31 mouse cellular contexts compared by ENCODE assay signal in genomic region chr13:66062676-66063075, GRCm38 (mm10). TPM values are rescaled to one million over a fixed set of nuclear protein-coding genes. Genes with fewer than 3 reads are reported as not detected.
DNase-seq lines count a peak whose midpoint lies in the region; ATAC-seq and TF ChIP-seq lines count a peak whose summit lies in the region.
"Not testable (repeated sequence)": the region's sequence is repeated elsewhere in the genome, so short reads cannot be mapped to it uniquely, and the experiment has no call there.
"Had no signal": no experiment of that assay in that cellular context is flagged by ENCODE, and none has a peak within 500 bp of the region (broad histone marks: within the 10 kb centered on the region; RNA-seq: fewer than 3 reads in every experiment).

No protein-coding gene starts in this region.

- H3K4me1 ChIP-seq in MEL (ENCODE audit: control insufficient read depth in 1 of 2, insufficient read depth in 2 of 2, low read length in 2 of 2); limb, embryonic 11.5 days (ENCODE audit: control insufficient read depth, insufficient read depth, low read length): not testable (repeated sequence)

- not testable (repeated sequence) for H3K4me2 ChIP-seq in limb, embryonic 11.5 days (ENCODE audit: low read depth, severe bottlenecking)

- H3K27ac ChIP-seq in MEL (ENCODE audit: control insufficient read depth, low read depth, low read length); limb, embryonic 11.5 days (replicated peaks; ENCODE audit: low read depth, low read length): not testable (repeated sequence)

- TF ChIP-seq RAD21 in MEL (IDR thresholded peaks at IDR 0.05; ENCODE audit: low read depth, low read length) = not testable (repeated sequence)

- not testable (repeated sequence) for H3K79me2 ChIP-seq in MEL (ENCODE audit: control insufficient read depth, insufficient read depth, low read length, poor library complexity)

- not testable (repeated sequence) for TF ChIP-seq EP300 in MEL (IDR thresholded peaks at IDR 0.05; ENCODE audit: low read depth in 1 of 2, low read length in 2 of 2)

- ATAC-seq in limb, embryonic 11.5 days (ENCODE audit: insufficient number of reproducible peaks, low FRiP score, low TSS enrichment, low read depth) = not testable (repeated sequence)

- DNase-seq in 3134 (ENCODE audit: extremely low read depth, insufficient read length, low spot score) (peak; percentile 7), A20 (ENCODE audit: low read depth, low spot score) (peak; percentile 4), MEL (ENCODE audit: low read depth, low spot score) (peak; percentile 27), R1 (ENCODE audit: low read depth, low spot score) (peak; percentile 79), adipocyte (ENCODE audit: low spot score) (peak; percentile 12)
- peak; percentile 14 for DNase-seq in limb, embryonic 11.5 days (ENCODE audit: low spot score)
- DNase-seq in testis, postnatal 14 days (ENCODE audit: low spot score) = peak; percentile 32

- H3K4me3 ChIP-seq in MEL (ENCODE audit: control insufficient read depth in 1 of 2, insufficient read depth in 1 of 2, low read depth in 2 of 2, low read length in 2 of 2); limb, embryonic 11.5 days (ENCODE audit: low read depth, low read length): not testable (repeated sequence)

- not testable (repeated sequence) for H3K36me3 ChIP-seq in MEL (ENCODE audit: control insufficient read depth in 1 of 2, insufficient read depth in 2 of 2, low read length in 2 of 2); limb, embryonic 11.5 days (ENCODE audit: control insufficient read depth, insufficient read depth, low read length)

- not testable (repeated sequence) for H3K9me3 ChIP-seq in MEL (replicated peaks; ENCODE audit: insufficient read depth, low read length); limb, embryonic 11.5 days (ENCODE audit: control insufficient read depth, low read length)

- H3K9ac ChIP-seq in MEL (ENCODE audit: control insufficient read depth, low read depth, low read length, poor library complexity, severe bottlenecking); limb, embryonic 11.5 days (ENCODE audit: low read length): not testable (repeated sequence)

- H3K27me3 ChIP-seq in MEL (ENCODE audit: control insufficient read depth in 1 of 2, insufficient read depth in 2 of 2, low read length in 2 of 2); limb, embryonic 11.5 days (ENCODE audit: control insufficient read depth, insufficient read depth, low read length): not testable (repeated sequence)

- TF ChIP-seq CTCF in MEL (IDR thresholded peaks at IDR 0.05 in 2 of 3, conservative IDR thresholded peaks at IDR 0.05 in 1 of 3; ENCODE audit: control insufficient read depth in 1 of 3, insufficient read depth in 1 of 3, low read depth in 2 of 3, low read length in 3 of 3, poor library complexity in 1 of 3, severe bottlenecking in 1 of 3) = not testable (repeated sequence)

- 70% methylated on average over 19 of the region's 19 CpGs for WGBS in limb, embryonic 11.5 days

- TF ChIP-seq POLR2A in MEL (IDR thresholded peaks at IDR 0.05; ENCODE audit: control insufficient read depth in 1 of 2, insufficient read depth in 1 of 2, low read depth in 1 of 2, low read length in 2 of 2, poor library complexity in 1 of 2) = not testable (repeated sequence)

RNA-seq across cellular contexts. Expression of gene Gm10324, which starts 56.7 kb away (rescaled TPM):
- total RNA-seq in MEL (2012; rRNA removed) = not detected in 2 replicates
- polyA plus RNA-seq in MEL (2012; ENCODE audit: insufficient read depth in 1 of 2, insufficient read length in 2 of 2, low read depth in 1 of 2, low replicate concordance in 2 of 2, missing spikeins in 1 of 2) = not detected
- not detected in 2 replicates for polyA plus RNA-seq in limb, embryonic 11.5 days (2014; fragmentation: Nextera tagmentation; extraction: Ambion mirVana)
- total RNA-seq: adrenal gland, adult 18-20 months; adrenal gland, postnatal 10 days; adrenal gland, postnatal 36 days; CH12.LX; gastrocnemius, adult 18-20 months; gastrocnemius, postnatal 10 days; gastrocnemius, postnatal 36 days; granulocyte monocyte progenitor cell, adult 5-6 weeks; heart, adult 8-10 months; heart, postnatal 25 days; hematopoietic stem cell, adult 5-6 weeks had no signal
- polyA plus RNA-seq: activated CD4-positive, CD25-positive, alpha-beta regulatory T cell, adult 4 months; embryonic facial prominence, embryonic 11.5 days; embryonic facial prominence, embryonic 14.5 days; forebrain, embryonic 10.5 days; forebrain, embryonic 13.5 days; forebrain, embryonic 16.5 days; heart, embryonic 11.5 days; heart, embryonic 14.5 days; heart, postnatal 0 days; hindbrain, embryonic 12.5 days; hindbrain, embryonic 15.5 days; intestine, embryonic 14.5 days; intestine, postnatal 0 days had no signal

Comparison
In these comparisons a context has a peak if more than half of its experiments do, and no peak if none do; other contexts are left out.
1. DNase-seq: peak in every context shown above with its lines; median percentile 79 in R1; 32 in testis, postnatal 14 days; 27 in MEL; 14 in limb, embryonic 11.5 days; 12 in adipocyte; 7 in 3134; 4 in A20.